Mouse (Mus musculus): ENCODE data around the gene Gm5150. TPM values are rescaled to one million over a fixed set of nuclear protein-coding genes. Genes with fewer than 3 reads are reported as not detected.
"Not testable (repeated sequence)": the region's sequence is repeated elsewhere in the genome, so short reads cannot be mapped to it uniquely, and the experiment has no call there.

Gm5150 gene
- polyA plus RNA-seq, 1 experiment from 2014 or later = not detected

DNA sequence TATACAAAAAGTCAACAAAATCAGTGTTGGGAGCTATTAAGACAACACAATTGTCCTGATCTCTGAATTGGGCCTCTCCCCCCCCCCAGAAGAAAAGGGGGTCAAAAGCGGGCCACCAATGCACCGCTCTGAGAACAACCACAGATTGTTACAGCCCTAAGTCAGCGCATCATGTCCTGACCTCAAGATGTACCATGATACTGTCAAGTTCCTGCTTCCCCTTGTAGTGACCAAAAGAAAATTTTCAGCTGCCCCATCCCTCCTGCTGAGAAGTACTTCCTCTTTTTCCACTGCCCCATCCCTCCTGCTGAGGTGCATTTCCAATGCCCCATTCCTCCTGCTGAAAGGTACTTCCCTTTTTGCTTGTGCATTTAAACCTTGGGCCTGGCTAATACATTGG, 6.8 kb downstream of the Gm5150 start:
- H3K9ac ChIP-seq (ENCODE audit: low read depth, low read length); H3K27me3 ChIP-seq (replicated peaks; ENCODE audit: control insufficient read depth, insufficient read depth, low read length); DNase-seq (ENCODE audit: low spot score); H3K4me2 ChIP-seq (ENCODE audit: low read depth, low read length); H3K9me3 ChIP-seq (ENCODE audit: control insufficient read depth, low read length); H3K27ac ChIP-seq (replicated peaks; ENCODE audit: low read depth, low read length); H3K4me1 ChIP-seq (ENCODE audit: control insufficient read depth, insufficient read depth, low read length); ATAC-seq (ENCODE audit: low read depth); H3K4me3 ChIP-seq (ENCODE audit: low read depth, low read length); H3K36me3 ChIP-seq (ENCODE audit: control insufficient read depth, insufficient read depth, low read length): not testable (repeated sequence)
- 90% methylated on average over 3 of the region's 3 CpGs for WGBS

DNA sequence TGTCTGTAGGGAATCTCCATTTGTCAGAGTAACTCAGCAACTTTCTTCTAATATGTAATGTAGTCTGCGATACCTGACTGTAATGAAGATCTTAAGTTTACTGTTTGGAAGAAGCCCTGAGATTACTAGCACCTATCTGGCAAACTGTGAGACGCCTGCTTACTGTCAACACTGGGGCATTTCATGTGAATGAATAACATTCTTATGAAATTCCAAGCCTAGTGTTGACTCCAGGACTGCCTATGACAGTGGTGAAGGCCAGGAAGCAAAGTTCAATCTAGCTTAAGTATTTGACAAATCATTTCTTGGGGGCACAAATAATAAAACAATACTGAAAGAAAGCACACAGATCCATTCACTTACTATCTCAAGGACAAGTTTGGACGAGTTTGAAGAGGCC, 24.0 kb downstream of the Gm5150 start:
- H3K4me2 ChIP-seq (ENCODE audit: low read depth, low read length) = no peak overlapping the region
- DNase-seq (ENCODE audit: low spot score) = no peak
- no peaks in the 10 kb centered on the region for H3K27me3 ChIP-seq (replicated peaks; ENCODE audit: control insufficient read depth, insufficient read depth, low read length)
- H3K4me3 ChIP-seq (ENCODE audit: low read depth, low read length) = no peak overlapping the region
- H3K36me3 ChIP-seq (ENCODE audit: control insufficient read depth, insufficient read depth, low read length) = no peaks in the 10 kb centered on the region
- H3K9ac ChIP-seq (ENCODE audit: low read depth, low read length) = no peak overlapping the region
- H3K27ac ChIP-seq (replicated peaks; ENCODE audit: low read depth, low read length) = no peak overlapping the region
- WGBS = 62% methylated on average over 3 of the region's 3 CpGs
- ATAC-seq (ENCODE audit: low read depth) = no peak
- H3K9me3 ChIP-seq (ENCODE audit: control insufficient read depth, low read length) = 0 out of 2 replicates have a peak, but pooled peaks cover 5% of the 10 kb centered on the region
- no peaks in the 10 kb centered on the region for H3K4me1 ChIP-seq (ENCODE audit: control insufficient read depth, insufficient read depth, low read length)

DNA sequence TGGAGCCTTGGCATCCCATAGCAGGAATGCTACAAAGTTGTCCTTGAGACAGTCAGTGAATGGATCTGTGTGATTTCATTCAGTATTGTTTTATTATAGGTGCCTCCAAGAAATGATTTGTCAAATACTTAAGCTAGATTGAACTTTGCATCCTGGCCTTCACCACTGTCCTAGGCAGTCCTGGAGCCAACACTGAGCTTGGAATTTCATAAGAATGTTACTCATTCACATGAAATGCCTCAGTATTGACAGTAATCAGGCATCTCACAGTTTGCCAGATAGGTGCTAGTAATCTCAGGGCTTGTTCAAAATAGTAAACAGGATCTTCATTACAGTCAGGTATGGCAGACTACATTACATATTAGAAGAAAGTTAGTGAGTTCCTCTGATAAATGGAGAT, 49.3 kb downstream of the Gm5150 start:
- no peaks in the 10 kb centered on the region for H3K36me3 ChIP-seq (ENCODE audit: control insufficient read depth, insufficient read depth, low read length)
- H3K27ac ChIP-seq (replicated peaks; ENCODE audit: low read depth, low read length) = no peak overlapping the region
- H3K9me3 ChIP-seq (ENCODE audit: control insufficient read depth, low read length) = peaks cover 10% of the 10 kb centered on the region; the same call in 1 of the 2 replicates
- H3K4me3 ChIP-seq (ENCODE audit: low read depth, low read length) = no peak overlapping the region
- ATAC-seq (ENCODE audit: low read depth) (no peak), DNase-seq (ENCODE audit: low spot score) (no peak)
- no peaks in the 10 kb centered on the region for H3K27me3 ChIP-seq (replicated peaks; ENCODE audit: control insufficient read depth, insufficient read depth, low read length)
- H3K9ac ChIP-seq (ENCODE audit: low read depth, low read length) = no peak overlapping the region
- H3K4me2 ChIP-seq (ENCODE audit: low read depth, low read length) = no peak overlapping the region
- no peaks in the 10 kb centered on the region for H3K4me1 ChIP-seq (ENCODE audit: control insufficient read depth, insufficient read depth, low read length)

Small RNAs within 50 kb of the gene (microRNA-seq; reads per million reads assigned to microRNA genes)
- gene Gm24694 (ENCODE audit: borderline number of aligned reads) = not detected

Other genes starting within 250 kb of the Gm5150 start
- gene Sirpb1c, start 157.9 kb downstream of the Gm5150 start, polyA plus RNA-seq (2014; fragmentation: Nextera tagmentation; extraction: Ambion mirVana) = 0.58 TPM in 1 of 2 replicates, not detected in the other

Measured in embryonic facial prominence, embryonic 14.5 days (tissue).